Mouse (Mus musculus): ENCODE data around the gene Trem1. TPM values are rescaled to one million over a fixed set of nuclear protein-coding genes. Genes with fewer than 3 reads are reported as not detected.

Gene Trem1
- polyA plus RNA-seq, 1 experiment: 0.07 TPM

- Histone ChIP-seq H3K4me3 (replicated peaks) (no peak overlapping the region), H3K4me1 (peaks cover 51% of the 10 kb centered on the region), H3K9me3 (0 out of 2 replicates have a peak, but pooled peaks cover under 1% of the 10 kb centered on the region), H3K27me3 (replicated peaks) (no peaks in the 10 kb centered on the region), H3K36me3 (replicated peaks; ENCODE audit: low read length) (peaks cover 5% of the 10 kb centered on the region)
- TF ChIP-seq FLI1 (IDR thresholded peaks at IDR 0.05; ENCODE audit: low read length) (no peak), GATA1 (IDR thresholded peaks at IDR 0.05; ENCODE audit: borderline replicate concordance, low read length) (no peak)
These were observed 45.8 kb downstream of the Trem1 start for GRCm38 (mm10) chr17:48278381-48278780.

- no peak for TF ChIP-seq FLI1 (IDR thresholded peaks at IDR 0.05; ENCODE audit: low read length)
- no peak for TF ChIP-seq GATA1 (IDR thresholded peaks at IDR 0.05; ENCODE audit: borderline replicate concordance, low read length)
- Histone ChIP-seq H3K9me3 (no peaks in the 10 kb centered on the region), H3K4me3 (replicated peaks) (no peak overlapping the region), H3K4me1 (peaks cover 46% of the 10 kb centered on the region), H3K36me3 (replicated peaks; ENCODE audit: low read length) (peaks cover 5% of the 10 kb centered on the region), H3K27me3 (replicated peaks) (no peaks in the 10 kb centered on the region)
These were observed 46.4 kb downstream of the Trem1 start for GRCm38 (mm10) chr17:48279002-48279401.

GRCm38 (mm10) chr17:48280943-48281738 lies 48.6 kb downstream of the Trem1 start:
- H3K27me3 ChIP-seq (replicated peaks): no peaks in the 10 kb centered on the region
- H3K9me3 ChIP-seq: no peaks in the 10 kb centered on the region
- TF ChIP-seq GATA1 (IDR thresholded peaks at IDR 0.05; ENCODE audit: borderline replicate concordance, low read length) (no peak), FLI1 (IDR thresholded peaks at IDR 0.05; ENCODE audit: low read length) (no peak)
- peaks cover 29% of the 10 kb centered on the region for H3K4me1 ChIP-seq
- H3K4me3 ChIP-seq (replicated peaks): no peak overlapping the region
- peaks cover 5% of the 10 kb centered on the region for H3K36me3 ChIP-seq (replicated peaks; ENCODE audit: low read length)

GRCm38 (mm10) chr17:48281739-48282085 lies 49.1 kb downstream of the Trem1 start:
- peaks cover 32% of the 10 kb centered on the region for H3K4me1 ChIP-seq
- H3K27me3 ChIP-seq (replicated peaks): no peaks in the 10 kb centered on the region
- no peaks in the 10 kb centered on the region for H3K9me3 ChIP-seq
- no peak overlapping the region for H3K4me3 ChIP-seq (replicated peaks)
- TF ChIP-seq GATA1 (IDR thresholded peaks at IDR 0.05; ENCODE audit: borderline replicate concordance, low read length): no peak
- no peak for TF ChIP-seq FLI1 (IDR thresholded peaks at IDR 0.05; ENCODE audit: low read length)
- peaks cover 3% of the 10 kb centered on the region for H3K36me3 ChIP-seq (replicated peaks; ENCODE audit: low read length)

GRCm38 (mm10) chr17:48286765-48287164 lies 54.2 kb downstream of the Trem1 start:
- peak overlapping the region; percentile 81 for H3K4me3 ChIP-seq (replicated peaks)
- H3K9me3 ChIP-seq: 0 out of 2 replicates have a peak, but pooled peaks cover 2% of the 10 kb centered on the region

GRCm38 (mm10) chr17:48287276-48287675 lies 54.7 kb downstream of the Trem1 start:
- H3K4me3 ChIP-seq (replicated peaks): peak overlapping the region; percentile 81
- no peak for TF ChIP-seq GATA1 (IDR thresholded peaks at IDR 0.05; ENCODE audit: borderline replicate concordance, low read length)
- TF ChIP-seq FLI1 (IDR thresholded peaks at IDR 0.05; ENCODE audit: low read length): no peak
- no peaks in the 10 kb centered on the region for H3K27me3 ChIP-seq (replicated peaks)
- peaks cover 2% of the 10 kb centered on the region for H3K36me3 ChIP-seq (replicated peaks; ENCODE audit: low read length)
- H3K4me1 ChIP-seq: peaks cover 30% of the 10 kb centered on the region
- H3K9me3 ChIP-seq: 0 out of 2 replicates have a peak, but pooled peaks cover 2% of the 10 kb centered on the region

More at GRCm38 (mm10) chr17:48286765-48287164, 54.2 kb downstream of the Trem1 start:
- Histone ChIP-seq H3K4me1 (peaks cover 26% of the 10 kb centered on the region), H3K27me3 (replicated peaks) (no peaks in the 10 kb centered on the region), H3K36me3 (replicated peaks; ENCODE audit: low read length) (peaks cover 2% of the 10 kb centered on the region)
- no peak for TF ChIP-seq FLI1 (IDR thresholded peaks at IDR 0.05; ENCODE audit: low read length)
- TF ChIP-seq GATA1 (IDR thresholded peaks at IDR 0.05; ENCODE audit: borderline replicate concordance, low read length): no peak

GRCm38 (mm10) chr17:48293500-48294194 lies 61.1 kb downstream of the Trem1 start:
- Histone ChIP-seq H3K4me1 (peaks cover 60% of the 10 kb centered on the region), H3K36me3 (replicated peaks; ENCODE audit: low read length) (peaks cover 8% of the 10 kb centered on the region), H3K4me3 (replicated peaks) (no peak overlapping the region), H3K9me3 (0 out of 2 replicates have a peak, but pooled peaks cover 2% of the 10 kb centered on the region), H3K27me3 (replicated peaks) (no peaks in the 10 kb centered on the region)
- TF ChIP-seq GATA1 (IDR thresholded peaks at IDR 0.05; ENCODE audit: borderline replicate concordance, low read length) (no peak), FLI1 (IDR thresholded peaks at IDR 0.05; ENCODE audit: low read length) (no peak)

Other genes with a start within 250 kb of the Trem1 start
- not detected in 2 replicates for gene 1700122O11Rik, start 194.5 kb upstream of the Trem1 start, polyA plus RNA-seq (2012; ENCODE audit: insufficient read depth, low replicate concordance)
- not detected in 2 replicates for gene 1700067P10Rik, start 143.4 kb upstream of the Trem1 start, polyA plus RNA-seq (2012; ENCODE audit: insufficient read depth, low replicate concordance)
- gene 9830107B12Rik, start 86.5 kb upstream of the Trem1 start, polyA plus RNA-seq (2012; ENCODE audit: insufficient read depth, low replicate concordance): not detected in 2 replicates
- 0.28 TPM in 1 of 2 replicates, not detected in the other for gene A530064D06Rik, start 65.5 kb upstream of the Trem1 start, polyA plus RNA-seq (2012; ENCODE audit: insufficient read depth, low replicate concordance)
- 0.12 TPM in 1 of 2 replicates, not detected in the other for gene Trem3, start 15.0 kb downstream of the Trem1 start, polyA plus RNA-seq (2012; ENCODE audit: insufficient read depth, low replicate concordance)
- gene Treml4, start 31.5 kb downstream of the Trem1 start, polyA plus RNA-seq (2012; ENCODE audit: insufficient read depth, low replicate concordance): 3.6 TPM in 1 of 2 replicates, not detected in the other
- 38.9 and 51.5 TPM in 2 replicates for gene Treml2, start 66.7 kb downstream of the Trem1 start, polyA plus RNA-seq (2012; ENCODE audit: insufficient read depth, low replicate concordance)
- 0.94 TPM in 1 of 2 replicates, not detected in the other for gene B430306N03Rik, start 83.4 kb downstream of the Trem1 start, polyA plus RNA-seq (2012; ENCODE audit: insufficient read depth, low replicate concordance)
- 45.6 and 176 TPM in 2 replicates for gene Trem2, start 113.6 kb downstream of the Trem1 start, polyA plus RNA-seq (2012; ENCODE audit: insufficient read depth, low replicate concordance)
- 538 and 669 TPM in 2 replicates for gene Treml1, start 127.1 kb downstream of the Trem1 start, polyA plus RNA-seq (2012; ENCODE audit: insufficient read depth, low replicate concordance)
- 12.7 and 14.4 TPM in 2 replicates for gene Nfya, start 177.1 kb downstream of the Trem1 start, polyA plus RNA-seq (2012; ENCODE audit: insufficient read depth, low replicate concordance)
- 4.4 and 14.6 TPM in 2 replicates for gene Oard1, start 177.2 kb downstream of the Trem1 start, polyA plus RNA-seq (2012; ENCODE audit: insufficient read depth, low replicate concordance)
- not detected in 2 replicates for gene Apobec2, start 200.2 kb downstream of the Trem1 start, polyA plus RNA-seq (2012; ENCODE audit: insufficient read depth, low replicate concordance)
- not detected in 2 replicates for gene Tspo2, start 218.8 kb downstream of the Trem1 start, polyA plus RNA-seq (2012; ENCODE audit: insufficient read depth, low replicate concordance)
- gene Unc5cl, start 222.1 kb downstream of the Trem1 start, polyA plus RNA-seq (2012; ENCODE audit: insufficient read depth, low replicate concordance): not detected in 2 replicates